Mouse (Mus musculus) stomach, postnatal 0 days (tissue): ENCODE results near the gene Wwox.

Experiments
- CTCF ChIP-seq: IDR thresholded peaks from 2 replicates; pipeline ENCODE4 v1.5.1; 2016; ENCODE audit warnings: antibody characterized with exemption, low read depth, mild to moderate bottlenecking, moderate library complexity
- EP300 ChIP-seq: optimal IDR thresholded peaks from 2 replicates; pipeline ENCODE3; 2016; ENCODE audit warnings: antibody characterized with exemption

- TF ChIP-seq EP300 (no peak), CTCF (no peak)
Observed at GRCm38 (mm10) chr8:114563361-114563760, 123.9 kb downstream of the Wwox start.
